Mouse (Mus musculus): ENCODE measurements around the gene Aldh4a1. TPM values are rescaled to one million over a fixed set of nuclear protein-coding genes. Genes with fewer than 3 reads are reported as not detected.

Aldh4a1 gene
- polyA plus RNA-seq, 1 experiment from 2014 or later: 15.4 TPM

GRCm38 (mm10) chr4:139606732-139607131 is 15.9 kb upstream of the Aldh4a1 start:
- Histone ChIP-seq H3K4me2 (ENCODE audit: low read depth, severe bottlenecking) (no peak overlapping the region), H3K9ac (ENCODE audit: low read length) (no peak overlapping the region), H3K27ac (replicated peaks; ENCODE audit: low read depth, low read length) (no peak overlapping the region), H3K36me3 (ENCODE audit: control insufficient read depth, insufficient read depth, low read length) (no peaks in the 10 kb centered on the region; the same call in 1 of the 2 replicates), H3K9me3 (ENCODE audit: control insufficient read depth, low read length) (no peaks in the 10 kb centered on the region), H3K27me3 (ENCODE audit: control insufficient read depth, insufficient read depth, low read length) (no peaks in the 10 kb centered on the region), H3K4me3 (ENCODE audit: low read depth, low read length) (no peak overlapping the region), H3K4me1 (ENCODE audit: control insufficient read depth, insufficient read depth, low read length) (peaks cover 8% of the 10 kb centered on the region; the same call in 1 of the 2 replicates)
- ATAC-seq (ENCODE audit: insufficient number of reproducible peaks, low FRiP score, low TSS enrichment, low read depth) (no peak), DNase-seq (ENCODE audit: low spot score) (no peak)
- WGBS: 90% methylated on average over 5 of the region's 5 CpGs

- Histone ChIP-seq H3K4me2 (ENCODE audit: low read depth, severe bottlenecking) (no peak overlapping the region), H3K36me3 (ENCODE audit: control insufficient read depth, insufficient read depth, low read length) (peaks cover 7% of the 10 kb centered on the region; the same call in 1 of the 2 replicates), H3K9ac (ENCODE audit: low read length) (no peak overlapping the region), H3K4me3 (ENCODE audit: low read depth, low read length) (no peak overlapping the region), H3K9me3 (ENCODE audit: control insufficient read depth, low read length) (no peaks in the 10 kb centered on the region; the same call in 1 of the 2 replicates), H3K4me1 (ENCODE audit: control insufficient read depth, insufficient read depth, low read length) (no peaks in the 10 kb centered on the region), H3K27me3 (ENCODE audit: control insufficient read depth, insufficient read depth, low read length) (no peaks in the 10 kb centered on the region), H3K27ac (replicated peaks; ENCODE audit: low read depth, low read length) (no peak overlapping the region)
- DNase-seq (ENCODE audit: low spot score) (no peak), ATAC-seq (ENCODE audit: insufficient number of reproducible peaks, low FRiP score, low TSS enrichment, low read depth) (no peak)
- 72% methylated on average over 4 of the region's 4 CpGs for WGBS
Measured at GRCm38 (mm10) chr4:139608975-139609374, 13.7 kb upstream of the Aldh4a1 start.

GRCm38 (mm10) chr4:139610954-139611353 is 11.7 kb upstream of the Aldh4a1 start:
- H3K4me3 ChIP-seq (ENCODE audit: low read depth, low read length): no peak overlapping the region
- 71% methylated on average over 6 of the region's 6 CpGs for WGBS
- H3K27ac ChIP-seq (replicated peaks; ENCODE audit: low read depth, low read length): no peak overlapping the region

GRCm38 (mm10) chr4:139611542-139611953 is 11.1 kb upstream of the Aldh4a1 start:
- no peak overlapping the region for H3K4me3 ChIP-seq (ENCODE audit: low read depth, low read length)
- peaks cover 10% of the 10 kb centered on the region for H3K36me3 ChIP-seq (ENCODE audit: control insufficient read depth, insufficient read depth, low read length)
- H3K27ac ChIP-seq (replicated peaks; ENCODE audit: low read depth, low read length): no peak overlapping the region
- no peaks in the 10 kb centered on the region; the same call in 1 of the 2 replicates for H3K4me1 ChIP-seq (ENCODE audit: control insufficient read depth, insufficient read depth, low read length)
- 4% methylated on average over 10 of the region's 10 CpGs for whole genome bisulfite sequencing
- H3K4me2 ChIP-seq (ENCODE audit: low read depth, severe bottlenecking): peak overlapping the region; percentile 28; the same call in 1 of the 2 replicates
- H3K9me3 ChIP-seq (ENCODE audit: control insufficient read depth, low read length): no peaks in the 10 kb centered on the region; the same call in 1 of the 2 replicates
- no peak overlapping the region for H3K9ac ChIP-seq (ENCODE audit: low read length)
- ATAC-seq (ENCODE audit: insufficient number of reproducible peaks, low FRiP score, low TSS enrichment, low read depth) (no peak), DNase-seq (ENCODE audit: low spot score) (peak; percentile 91)
- no peaks in the 10 kb centered on the region for H3K27me3 ChIP-seq (ENCODE audit: control insufficient read depth, insufficient read depth, low read length)

More at GRCm38 (mm10) chr4:139610954-139611353, 11.7 kb upstream of the Aldh4a1 start:
- Histone ChIP-seq H3K4me1 (ENCODE audit: control insufficient read depth, insufficient read depth, low read length) (no peaks in the 10 kb centered on the region), H3K9ac (ENCODE audit: low read length) (no peak overlapping the region), H3K36me3 (ENCODE audit: control insufficient read depth, insufficient read depth, low read length) (peaks cover 10% of the 10 kb centered on the region), H3K4me2 (ENCODE audit: low read depth, severe bottlenecking) (no peak overlapping the region), H3K9me3 (ENCODE audit: control insufficient read depth, low read length) (no peaks in the 10 kb centered on the region; the same call in 1 of the 2 replicates), H3K27me3 (ENCODE audit: control insufficient read depth, insufficient read depth, low read length) (no peaks in the 10 kb centered on the region)
- DNase-seq (ENCODE audit: low spot score) (no peak), ATAC-seq (ENCODE audit: insufficient number of reproducible peaks, low FRiP score, low TSS enrichment, low read depth) (no peak)

- no peak overlapping the region for H3K27ac ChIP-seq (replicated peaks; ENCODE audit: low read depth, low read length)
- 91% methylated on average over 21 of the region's 21 CpGs for WGBS
Measured at GRCm38 (mm10) chr4:139614524-139615260, 8.0 kb upstream of the Aldh4a1 start.

GRCm38 (mm10) chr4:139616276-139617000 is 6.2 kb upstream of the Aldh4a1 start:
- Histone ChIP-seq H3K36me3 (ENCODE audit: control insufficient read depth, insufficient read depth, low read length) (peaks cover 10% of the 10 kb centered on the region), H3K27ac (replicated peaks; ENCODE audit: low read depth, low read length) (no peak overlapping the region; the same call in 1 of the 2 replicates), H3K4me3 (ENCODE audit: low read depth, low read length) (peak overlapping the region; percentile 35), H3K9me3 (ENCODE audit: control insufficient read depth, low read length) (no peaks in the 10 kb centered on the region; the same call in 1 of the 2 replicates), H3K9ac (ENCODE audit: low read length) (peak overlapping the region; percentile 40), H3K4me2 (ENCODE audit: low read depth, severe bottlenecking) (peak overlapping the region; percentile 52), H3K4me1 (ENCODE audit: control insufficient read depth, insufficient read depth, low read length) (peaks cover 3% of the 10 kb centered on the region; the same call in 1 of the 2 replicates), H3K27me3 (ENCODE audit: control insufficient read depth, insufficient read depth, low read length) (no peaks in the 10 kb centered on the region)
- DNase-seq (ENCODE audit: low spot score) (peak; percentile 45), ATAC-seq (ENCODE audit: insufficient number of reproducible peaks, low FRiP score, low TSS enrichment, low read depth) (no peak; the same call in 1 of the 2 replicates)
- 11% methylated on average over 24 of the region's 24 CpGs for WGBS

More at GRCm38 (mm10) chr4:139614524-139615260, 8.0 kb upstream of the Aldh4a1 start:
- peaks cover 3% of the 10 kb centered on the region; the same call in 1 of the 2 replicates for H3K4me1 ChIP-seq (ENCODE audit: control insufficient read depth, insufficient read depth, low read length)
- ATAC-seq (ENCODE audit: insufficient number of reproducible peaks, low FRiP score, low TSS enrichment, low read depth) (no peak), DNase-seq (ENCODE audit: low spot score) (no peak)
- no peaks in the 10 kb centered on the region for H3K27me3 ChIP-seq (ENCODE audit: control insufficient read depth, insufficient read depth, low read length)
- H3K9ac ChIP-seq (ENCODE audit: low read length): no peak overlapping the region
- H3K4me3 ChIP-seq (ENCODE audit: low read depth, low read length): no peak overlapping the region
- H3K36me3 ChIP-seq (ENCODE audit: control insufficient read depth, insufficient read depth, low read length): peaks cover 10% of the 10 kb centered on the region
- H3K9me3 ChIP-seq (ENCODE audit: control insufficient read depth, low read length): no peaks in the 10 kb centered on the region; the same call in 1 of the 2 replicates
- no peak overlapping the region for H3K4me2 ChIP-seq (ENCODE audit: low read depth, severe bottlenecking)

GRCm38 (mm10) chr4:139617001-139617364 is 5.7 kb upstream of the Aldh4a1 start:
- Histone ChIP-seq H3K4me2 (ENCODE audit: low read depth, severe bottlenecking) (peak overlapping the region; percentile 52; the same call in 1 of the 2 replicates), H3K27me3 (ENCODE audit: control insufficient read depth, insufficient read depth, low read length) (no peaks in the 10 kb centered on the region), H3K36me3 (ENCODE audit: control insufficient read depth, insufficient read depth, low read length) (peaks cover 10% of the 10 kb centered on the region), H3K4me3 (ENCODE audit: low read depth, low read length) (peak overlapping the region; percentile 35; the same call in 1 of the 2 replicates), H3K4me1 (ENCODE audit: control insufficient read depth, insufficient read depth, low read length) (peaks cover 3% of the 10 kb centered on the region; the same call in 1 of the 2 replicates), H3K9ac (ENCODE audit: low read length) (no peak overlapping the region), H3K27ac (replicated peaks; ENCODE audit: low read depth, low read length) (no peak overlapping the region), H3K9me3 (ENCODE audit: control insufficient read depth, low read length) (no peaks in the 10 kb centered on the region; the same call in 1 of the 2 replicates)
- 61% methylated on average over 3 of the region's 3 CpGs for WGBS
- DNase-seq (ENCODE audit: low spot score): no peak
- no peak for ATAC-seq (ENCODE audit: insufficient number of reproducible peaks, low FRiP score, low TSS enrichment, low read depth)

- H3K4me3 ChIP-seq (ENCODE audit: low read depth, low read length): no peak overlapping the region
- no peak for DNase-seq (ENCODE audit: low spot score)
- H3K4me1 ChIP-seq (ENCODE audit: control insufficient read depth, insufficient read depth, low read length): peaks cover 9% of the 10 kb centered on the region
- H3K36me3 ChIP-seq (ENCODE audit: control insufficient read depth, insufficient read depth, low read length): no peaks in the 10 kb centered on the region; the same call in none of the 2 replicates
- no peaks in the 10 kb centered on the region for H3K27me3 ChIP-seq (ENCODE audit: control insufficient read depth, insufficient read depth, low read length)
- no peaks in the 10 kb centered on the region for H3K9me3 ChIP-seq (ENCODE audit: control insufficient read depth, low read length)
- WGBS: 80% methylated on average over 6 of the region's 6 CpGs
- H3K27ac ChIP-seq (replicated peaks; ENCODE audit: low read depth, low read length): no peak overlapping the region
- no peak overlapping the region for H3K4me2 ChIP-seq (ENCODE audit: low read depth, severe bottlenecking)
- no peak overlapping the region for H3K9ac ChIP-seq (ENCODE audit: low read length)
- ATAC-seq (ENCODE audit: insufficient number of reproducible peaks, low FRiP score, low TSS enrichment, low read depth): no peak
Measured at GRCm38 (mm10) chr4:139619765-139620164, 2.9 kb upstream of the Aldh4a1 start.
